Mouse (Mus musculus): ENCODE measurements around the gene Abhd6. TPM values are rescaled to one million over a fixed set of nuclear protein-coding genes. Genes with fewer than 3 reads are reported as not detected.

Abhd6 gene
- polyA plus RNA-seq, 1 experiment from 2014 or later: 12.5 TPM

DNA sequence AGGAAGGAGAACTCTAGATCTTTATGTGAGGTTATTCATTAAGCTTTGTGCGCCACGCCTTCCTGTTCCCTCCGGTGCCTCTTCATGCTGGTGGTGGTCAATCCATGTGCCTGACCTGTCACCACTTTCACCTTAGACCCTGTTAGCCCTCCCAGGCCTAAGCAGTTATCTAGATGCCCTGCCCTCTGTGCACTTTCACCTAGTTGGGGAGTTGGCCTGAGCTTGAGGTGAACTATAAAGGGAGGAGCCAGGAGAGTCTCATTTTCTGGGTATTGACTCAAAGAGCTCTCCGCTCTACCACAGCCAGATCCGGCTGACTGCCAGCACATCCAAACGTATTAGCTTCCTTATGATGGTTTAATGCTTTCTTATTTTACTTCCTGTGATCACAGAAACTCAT, 13.6 kb downstream of the Abhd6 start:
- Histone ChIP-seq H3K4me1 (replicated peaks; ENCODE audit: control insufficient read depth, insufficient read depth, low read length) (0 out of 2 replicates have a peak, but pooled peaks cover 2% of the 10 kb centered on the region), H3K36me3 (ENCODE audit: control insufficient read depth, insufficient read depth, low read length) (no peaks in the 10 kb centered on the region), H3K9me3 (ENCODE audit: control insufficient read depth, low read length) (no peaks in the 10 kb centered on the region), H3K4me3 (ENCODE audit: low read length) (no peak overlapping the region), H3K27me3 (ENCODE audit: control insufficient read depth, insufficient read depth, low read depth, low read length) (no peaks in the 10 kb centered on the region), H3K4me2 (ENCODE audit: low read depth, low read length) (no peak overlapping the region), H3K9ac (ENCODE audit: low read length) (no peak overlapping the region), H3K27ac (ENCODE audit: low read length) (no peak overlapping the region)
- WGBS: 63% methylated on average over 6 of the region's 6 CpGs
- no peak for ATAC-seq (ENCODE audit: low read depth)

DNA sequence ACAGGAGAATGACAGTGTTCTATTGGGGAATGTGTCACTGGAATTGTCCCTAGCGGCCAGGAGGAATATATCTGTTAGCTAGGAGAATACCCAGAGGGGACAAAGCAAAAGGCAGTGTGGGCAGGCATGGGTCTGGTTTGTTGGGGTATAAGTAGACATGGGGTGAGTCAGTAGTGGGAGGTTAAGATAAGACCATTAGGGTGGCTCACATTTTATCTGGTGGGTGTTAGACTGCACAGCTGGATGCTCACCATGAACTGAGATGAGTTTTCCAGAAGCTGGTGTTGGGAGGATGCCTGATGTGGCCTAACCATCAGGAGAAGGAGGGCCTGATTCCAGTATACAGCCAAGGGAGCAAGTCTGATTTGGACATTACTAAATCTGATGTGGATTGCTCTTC, 14.2 kb downstream of the Abhd6 start:
- no peaks in the 10 kb centered on the region for H3K9me3 ChIP-seq (ENCODE audit: control insufficient read depth, low read length)
- 68% methylated on average over 1 of the region's 1 CpGs for WGBS
- no peak overlapping the region for H3K4me3 ChIP-seq (ENCODE audit: low read length)
- H3K4me2 ChIP-seq (ENCODE audit: low read depth, low read length): no peak overlapping the region
- H3K4me1 ChIP-seq (replicated peaks; ENCODE audit: control insufficient read depth, insufficient read depth, low read length): 0 out of 2 replicates have a peak, but pooled peaks cover 2% of the 10 kb centered on the region
- no peak for ATAC-seq (ENCODE audit: low read depth)
- H3K27me3 ChIP-seq (ENCODE audit: control insufficient read depth, insufficient read depth, low read depth, low read length): no peaks in the 10 kb centered on the region
- no peaks in the 10 kb centered on the region for H3K36me3 ChIP-seq (ENCODE audit: control insufficient read depth, insufficient read depth, low read length)
- no peak overlapping the region for H3K27ac ChIP-seq (ENCODE audit: low read length)
- no peak overlapping the region for H3K9ac ChIP-seq (ENCODE audit: low read length)

DNA sequence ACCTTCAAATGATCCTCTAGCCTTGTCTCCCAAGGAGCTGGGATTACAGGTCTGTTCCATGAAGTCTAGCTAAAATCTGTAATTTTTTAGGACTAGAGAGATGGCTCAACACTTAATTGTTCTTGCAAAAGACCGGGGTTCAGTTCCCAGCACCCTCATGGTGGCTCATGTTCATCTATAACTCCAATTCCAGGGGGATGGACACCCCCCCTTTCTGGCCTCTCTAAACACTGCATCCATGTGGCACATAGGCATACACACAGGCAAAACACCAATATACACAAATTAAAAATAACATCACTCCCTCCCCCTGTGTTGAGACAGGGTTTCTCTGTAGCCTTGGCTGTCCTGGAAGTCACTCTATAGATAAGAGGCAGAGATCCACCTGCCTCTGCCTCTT, 17.3 kb downstream of the Abhd6 start:
- 94% methylated on average over 1 of the region's 1 CpGs for WGBS
- no peak overlapping the region for H3K4me3 ChIP-seq (ENCODE audit: low read length)
- no peak for ATAC-seq (ENCODE audit: low read depth)
- no peak overlapping the region for H3K27ac ChIP-seq (ENCODE audit: low read length)
- no peak overlapping the region for H3K9ac ChIP-seq (ENCODE audit: low read length)
- no peak overlapping the region for H3K4me2 ChIP-seq (ENCODE audit: low read depth, low read length)
- H3K9me3 ChIP-seq (ENCODE audit: control insufficient read depth, low read length): no peaks in the 10 kb centered on the region
- 0 out of 2 replicates have a peak, but pooled peaks cover 2% of the 10 kb centered on the region for H3K4me1 ChIP-seq (replicated peaks; ENCODE audit: control insufficient read depth, insufficient read depth, low read length)
- no peaks in the 10 kb centered on the region for H3K36me3 ChIP-seq (ENCODE audit: control insufficient read depth, insufficient read depth, low read length)
- no peaks in the 10 kb centered on the region for H3K27me3 ChIP-seq (ENCODE audit: control insufficient read depth, insufficient read depth, low read depth, low read length)

DNA sequence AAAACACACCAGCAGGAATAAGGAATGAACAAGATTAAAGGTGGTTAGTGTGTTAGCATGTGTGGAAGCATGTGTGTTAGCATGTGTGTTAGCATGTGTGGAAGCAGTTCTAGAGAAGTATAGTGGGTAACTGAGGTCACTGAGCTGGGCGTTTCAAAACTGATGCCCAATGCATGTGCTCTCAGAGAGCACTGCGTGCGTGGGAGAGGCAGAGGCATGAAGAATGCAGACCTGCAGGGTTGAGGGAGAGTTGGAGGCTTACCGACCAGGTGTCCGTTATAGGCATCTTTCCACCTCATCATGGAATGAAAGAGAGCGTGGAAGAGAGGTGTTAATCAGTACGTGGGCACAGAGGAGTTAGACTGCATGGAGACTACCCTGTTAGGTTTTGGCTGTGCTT, 17.8 kb downstream of the Abhd6 start:
- WGBS: 79% methylated on average over 7 of the region's 7 CpGs
- no peak overlapping the region for H3K9ac ChIP-seq (ENCODE audit: low read length)
- no peak for ATAC-seq (ENCODE audit: low read depth)
- no peaks in the 10 kb centered on the region for H3K9me3 ChIP-seq (ENCODE audit: control insufficient read depth, low read length)
- no peaks in the 10 kb centered on the region for H3K36me3 ChIP-seq (ENCODE audit: control insufficient read depth, insufficient read depth, low read length)
- H3K4me2 ChIP-seq (ENCODE audit: low read depth, low read length): no peak overlapping the region
- no peak overlapping the region for H3K27ac ChIP-seq (ENCODE audit: low read length)
- H3K27me3 ChIP-seq (ENCODE audit: control insufficient read depth, insufficient read depth, low read depth, low read length): no peaks in the 10 kb centered on the region
- H3K4me1 ChIP-seq (replicated peaks; ENCODE audit: control insufficient read depth, insufficient read depth, low read length): 0 out of 2 replicates have a peak, but pooled peaks cover 2% of the 10 kb centered on the region
- H3K4me3 ChIP-seq (ENCODE audit: low read length): no peak overlapping the region

DNA sequence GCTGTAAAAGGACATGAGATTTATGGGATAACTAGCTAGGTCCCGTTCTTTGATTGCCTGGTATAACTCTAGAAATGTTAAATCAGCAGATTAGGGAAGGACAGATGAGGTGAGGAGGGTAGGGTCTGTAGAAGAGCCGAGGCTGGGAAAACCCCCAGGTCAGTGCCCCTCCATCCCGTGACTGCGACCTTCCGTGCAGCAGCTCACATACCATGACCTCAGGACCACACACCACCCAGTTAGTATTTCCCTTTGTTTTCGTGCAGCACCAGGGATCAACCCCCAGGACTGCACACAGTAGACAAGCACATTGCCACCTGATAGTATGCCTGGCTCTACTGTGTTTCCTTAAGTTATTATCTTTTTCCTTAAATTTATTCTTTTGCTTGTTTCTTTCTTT, 21.8 kb downstream of the Abhd6 start:
- no peak overlapping the region for H3K4me3 ChIP-seq (ENCODE audit: low read length)
- no peak for ATAC-seq (ENCODE audit: low read depth)
- 38% methylated on average over 6 of the region's 6 CpGs for WGBS
- H3K4me1 ChIP-seq (replicated peaks; ENCODE audit: control insufficient read depth, insufficient read depth, low read length): no peaks in the 10 kb centered on the region
- no peaks in the 10 kb centered on the region for H3K36me3 ChIP-seq (ENCODE audit: control insufficient read depth, insufficient read depth, low read length)
- H3K4me2 ChIP-seq (ENCODE audit: low read depth, low read length): no peak overlapping the region
- H3K9me3 ChIP-seq (ENCODE audit: control insufficient read depth, low read length): no peaks in the 10 kb centered on the region
- H3K27me3 ChIP-seq (ENCODE audit: control insufficient read depth, insufficient read depth, low read depth, low read length): no peaks in the 10 kb centered on the region
- no peak overlapping the region for H3K9ac ChIP-seq (ENCODE audit: low read length)
- H3K27ac ChIP-seq (ENCODE audit: low read length): no peak overlapping the region

DNA sequence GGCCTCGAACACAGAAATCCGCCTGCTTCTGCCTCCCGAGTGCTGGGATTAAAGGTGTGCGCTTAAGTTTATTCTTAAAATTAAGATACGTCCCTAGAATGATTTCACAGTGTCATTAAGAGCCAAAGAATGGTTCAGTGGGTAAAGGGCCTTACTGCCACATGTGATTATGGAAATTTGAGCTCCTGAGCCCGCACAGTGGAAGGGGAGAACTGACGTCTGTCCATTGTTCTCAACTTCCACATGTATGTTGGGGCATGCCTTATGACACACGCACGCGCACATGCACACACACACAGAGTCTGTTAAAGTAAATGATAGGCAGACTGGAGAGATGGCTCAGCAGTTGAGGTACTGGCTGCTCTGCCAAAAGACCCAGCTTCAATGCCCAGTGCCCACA, 22.2 kb downstream of the Abhd6 start:
- no peak overlapping the region for H3K4me2 ChIP-seq (ENCODE audit: low read depth, low read length)
- H3K27me3 ChIP-seq (ENCODE audit: control insufficient read depth, insufficient read depth, low read depth, low read length): no peaks in the 10 kb centered on the region
- H3K4me1 ChIP-seq (replicated peaks; ENCODE audit: control insufficient read depth, insufficient read depth, low read length): no peaks in the 10 kb centered on the region
- 91% methylated on average over 10 of the region's 10 CpGs for WGBS
- no peak for ATAC-seq (ENCODE audit: low read depth)
- H3K27ac ChIP-seq (ENCODE audit: low read length): no peak overlapping the region
- no peak overlapping the region for H3K4me3 ChIP-seq (ENCODE audit: low read length)
- no peaks in the 10 kb centered on the region for H3K9me3 ChIP-seq (ENCODE audit: control insufficient read depth, low read length)
- no peak overlapping the region for H3K9ac ChIP-seq (ENCODE audit: low read length)
- no peaks in the 10 kb centered on the region for H3K36me3 ChIP-seq (ENCODE audit: control insufficient read depth, insufficient read depth, low read length)

DNA sequence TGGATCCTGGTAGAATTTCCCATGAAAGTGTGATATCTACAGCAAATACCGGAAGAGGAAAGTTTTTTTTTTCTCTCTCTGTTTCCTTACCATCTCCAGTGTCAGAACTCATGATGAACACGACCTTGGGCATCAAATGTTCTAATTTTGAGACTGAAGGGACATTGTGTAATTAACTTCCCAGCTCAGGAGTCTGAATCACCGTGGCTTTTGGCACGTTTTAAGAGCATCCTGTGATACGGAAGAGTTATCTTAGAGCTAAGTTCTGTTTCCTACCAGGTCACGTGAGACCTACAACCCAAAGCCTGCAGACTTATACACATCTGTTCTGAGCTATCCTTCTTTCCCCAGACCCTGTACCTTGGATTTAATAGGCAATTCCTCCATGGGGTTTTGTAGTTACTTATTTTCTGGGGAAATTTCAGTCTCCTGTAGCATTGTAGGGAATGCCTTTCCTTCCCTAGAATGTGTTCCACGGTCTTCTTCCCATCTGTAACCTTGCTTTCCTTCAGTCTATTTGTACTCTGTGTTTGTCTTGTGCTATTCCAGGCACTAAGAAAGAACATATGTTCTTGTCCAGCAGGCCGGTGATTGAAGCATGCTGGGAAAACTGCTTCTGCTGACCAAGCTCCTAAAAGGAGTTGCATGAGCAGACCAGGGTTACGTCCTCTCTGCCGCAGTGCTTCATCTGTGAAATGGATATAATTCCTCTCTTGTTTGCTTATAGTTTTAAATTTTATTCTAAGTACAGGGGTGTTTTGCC, 24.2 kb downstream of the Abhd6 start:
- no peak for ATAC-seq (ENCODE audit: low read depth)
- H3K4me1 ChIP-seq (replicated peaks; ENCODE audit: control insufficient read depth, insufficient read depth, low read length): no peaks in the 10 kb centered on the region
- WGBS: 75% methylated on average over 10 of the region's 10 CpGs
- H3K36me3 ChIP-seq (ENCODE audit: control insufficient read depth, insufficient read depth, low read length): no peaks in the 10 kb centered on the region
- no peak overlapping the region for H3K4me2 ChIP-seq (ENCODE audit: low read depth, low read length)
- no peak overlapping the region for H3K27ac ChIP-seq (ENCODE audit: low read length)
- no peak overlapping the region for H3K9ac ChIP-seq (ENCODE audit: low read length)
- no peaks in the 10 kb centered on the region for H3K27me3 ChIP-seq (ENCODE audit: control insufficient read depth, insufficient read depth, low read depth, low read length)
- no peaks in the 10 kb centered on the region for H3K9me3 ChIP-seq (ENCODE audit: control insufficient read depth, low read length)
- H3K4me3 ChIP-seq (ENCODE audit: low read length): no peak overlapping the region

DNA sequence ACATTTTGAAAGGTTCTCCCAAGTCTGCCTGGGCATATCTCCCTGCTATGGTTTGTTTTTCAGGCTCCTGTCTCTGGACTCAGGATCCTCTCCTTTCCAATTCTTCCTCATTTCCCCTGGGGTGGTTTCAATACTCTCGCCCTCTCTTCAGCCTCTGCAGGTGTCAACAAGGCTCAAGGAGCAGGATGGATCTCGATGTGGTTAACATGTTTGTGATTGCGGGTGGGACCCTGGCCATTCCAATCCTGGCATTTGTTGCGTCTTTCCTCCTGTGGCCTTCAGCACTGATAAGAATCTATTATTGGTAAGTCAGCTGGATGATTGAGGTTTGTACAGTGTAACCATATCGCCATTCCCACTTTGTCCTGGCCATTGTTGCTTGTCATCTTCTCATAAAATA, 25.4 kb downstream of the Abhd6 start:
- WGBS: 85% methylated on average over 5 of the region's 5 CpGs

DNA sequence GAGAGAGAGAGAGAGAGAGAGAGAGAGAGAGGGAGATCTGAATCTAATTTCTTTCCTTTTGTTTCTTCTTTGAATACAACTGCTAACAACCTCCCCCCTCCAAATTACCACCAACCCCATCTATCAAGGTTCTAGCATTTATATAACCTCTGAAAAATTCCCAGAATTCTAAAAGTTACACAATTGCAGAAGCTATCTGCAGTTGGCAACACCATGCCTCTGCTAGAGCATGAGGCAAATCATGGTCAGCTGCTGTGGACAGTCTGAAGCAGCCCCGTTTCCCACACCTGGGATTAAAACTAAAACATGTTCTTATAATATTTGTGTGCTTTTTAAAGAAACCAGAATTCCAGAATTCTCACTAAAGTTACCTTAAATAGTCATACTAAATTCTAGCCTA, 27.1 kb downstream of the Abhd6 start:
- no peak for ATAC-seq (ENCODE audit: low read depth)
- Histone ChIP-seq H3K9ac (ENCODE audit: low read length) (no peak overlapping the region), H3K4me1 (replicated peaks; ENCODE audit: control insufficient read depth, insufficient read depth, low read length) (no peaks in the 10 kb centered on the region), H3K36me3 (ENCODE audit: control insufficient read depth, insufficient read depth, low read length) (no peaks in the 10 kb centered on the region), H3K4me3 (ENCODE audit: low read length) (no peak overlapping the region), H3K4me2 (ENCODE audit: low read depth, low read length) (no peak overlapping the region), H3K9me3 (ENCODE audit: control insufficient read depth, low read length) (no peaks in the 10 kb centered on the region), H3K27me3 (ENCODE audit: control insufficient read depth, insufficient read depth, low read depth, low read length) (no peaks in the 10 kb centered on the region), H3K27ac (ENCODE audit: low read length) (no peak overlapping the region)
- 81% methylated on average over 1 of the region's 1 CpGs for WGBS

More for the DNA sequence above, 25.4 kb downstream of the Abhd6 start:
- Histone ChIP-seq H3K9ac (ENCODE audit: low read length) (no peak overlapping the region), H3K4me3 (ENCODE audit: low read length) (no peak overlapping the region), H3K27ac (ENCODE audit: low read length) (no peak overlapping the region), H3K27me3 (ENCODE audit: control insufficient read depth, insufficient read depth, low read depth, low read length) (no peaks in the 10 kb centered on the region), H3K4me2 (ENCODE audit: low read depth, low read length) (no peak overlapping the region), H3K4me1 (replicated peaks; ENCODE audit: control insufficient read depth, insufficient read depth, low read length) (no peaks in the 10 kb centered on the region), H3K9me3 (ENCODE audit: control insufficient read depth, low read length) (no peaks in the 10 kb centered on the region), H3K36me3 (ENCODE audit: control insufficient read depth, insufficient read depth, low read length) (no peaks in the 10 kb centered on the region)
- no peak for ATAC-seq (ENCODE audit: low read depth)

Data from lung, embryonic 16.5 days (tissue).